Mouse (Mus musculus) cerebellum, adult 11-12 months (tissue): ENCODE data around the gene Cnot1.
A peak's percentile ranks its signal among the peaks of the same experiment; 100 is the strongest.

Experiments
- DNase-seq: peaks from one replicate; pipeline ENCODE4 v3.0.0; 2022

Gene Cnot1

DNA sequence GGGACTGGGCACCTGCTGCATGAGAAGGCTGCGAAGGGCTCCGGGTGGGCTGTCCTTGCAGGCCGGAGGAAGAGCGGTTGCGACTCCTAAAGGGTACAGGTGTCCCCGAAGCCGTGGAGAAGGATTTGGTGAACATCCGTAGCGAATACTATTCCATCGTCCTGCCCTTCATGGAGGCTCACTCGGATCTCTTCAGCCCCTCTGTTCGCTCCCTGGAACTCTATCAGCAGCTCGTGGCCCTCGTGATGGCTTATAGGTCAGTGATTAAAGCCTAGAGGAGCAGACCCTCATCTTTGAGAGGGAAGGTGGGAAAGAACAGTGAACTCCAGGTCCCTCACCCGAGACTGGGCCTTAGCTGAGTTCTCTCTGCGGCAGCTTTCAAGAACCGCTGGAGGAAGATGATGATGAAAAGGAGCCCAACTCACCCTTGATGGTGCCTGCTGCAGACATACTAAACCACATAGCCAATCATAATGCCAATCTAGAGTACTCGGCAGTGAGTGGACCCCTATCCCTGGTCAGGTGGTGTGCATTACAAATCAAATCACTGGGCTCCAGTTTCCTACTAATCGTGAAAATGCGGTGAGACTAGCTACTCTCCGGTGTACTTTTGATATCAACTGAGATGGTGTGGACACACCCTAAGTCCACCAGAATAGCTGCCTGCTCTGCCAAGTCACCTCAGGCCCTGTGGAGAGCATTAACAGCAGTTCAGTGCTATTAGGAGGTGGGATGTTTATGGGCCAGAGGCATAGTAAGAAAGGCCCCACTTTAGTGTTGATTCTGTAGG, 90.5 kb downstream of the Cnot1 start:
- DNase-seq = no peak

DNA sequence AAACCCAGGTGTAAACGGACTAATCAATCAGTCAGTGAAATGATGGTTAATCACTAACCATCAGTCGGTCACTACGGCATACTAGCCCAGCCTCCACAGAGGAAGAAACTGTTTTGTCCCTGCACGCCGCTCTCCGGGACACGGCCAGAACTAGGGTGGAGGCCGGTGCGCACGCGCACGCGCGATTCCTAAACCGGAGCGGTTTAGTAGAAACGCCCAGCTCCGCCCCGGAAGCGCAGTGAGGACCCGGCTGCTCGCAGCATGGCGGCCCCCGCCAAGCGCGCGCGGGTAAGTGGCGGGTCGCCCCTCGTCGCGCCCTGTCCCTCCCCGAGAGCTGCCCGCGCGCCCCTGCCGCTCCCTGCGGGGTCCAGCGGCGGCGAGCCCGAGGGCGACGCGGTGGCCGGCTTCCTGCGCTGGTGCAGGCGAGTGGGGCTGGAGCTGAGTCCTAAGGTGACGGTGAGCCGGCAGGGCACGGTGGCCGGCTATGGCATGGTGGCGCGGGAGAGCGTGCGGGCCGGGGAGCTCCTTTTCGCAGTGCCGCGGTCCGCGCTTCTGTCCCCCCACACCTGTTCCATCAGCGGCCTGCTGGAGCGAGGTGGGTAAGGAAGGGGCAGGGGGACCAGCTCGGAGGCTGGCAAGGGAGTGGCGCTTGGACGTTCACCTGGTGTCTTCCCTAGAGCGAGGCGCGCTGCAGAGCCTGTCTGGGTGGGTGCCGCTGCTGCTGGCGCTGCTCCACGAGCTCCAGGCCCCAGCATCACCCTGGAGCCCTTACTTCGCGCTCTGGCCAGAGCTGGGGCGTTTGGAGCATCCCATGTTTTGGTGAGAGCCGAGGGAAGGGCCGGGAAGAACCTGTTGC, 91.4 kb downstream of the Cnot1 start, which contains the start of gene Setd6:
Setd6 (plus strand) TSS at position 206 of the 856 bp plus-strand sequence.
- DNase-seq = peak; percentile 83

DNA sequence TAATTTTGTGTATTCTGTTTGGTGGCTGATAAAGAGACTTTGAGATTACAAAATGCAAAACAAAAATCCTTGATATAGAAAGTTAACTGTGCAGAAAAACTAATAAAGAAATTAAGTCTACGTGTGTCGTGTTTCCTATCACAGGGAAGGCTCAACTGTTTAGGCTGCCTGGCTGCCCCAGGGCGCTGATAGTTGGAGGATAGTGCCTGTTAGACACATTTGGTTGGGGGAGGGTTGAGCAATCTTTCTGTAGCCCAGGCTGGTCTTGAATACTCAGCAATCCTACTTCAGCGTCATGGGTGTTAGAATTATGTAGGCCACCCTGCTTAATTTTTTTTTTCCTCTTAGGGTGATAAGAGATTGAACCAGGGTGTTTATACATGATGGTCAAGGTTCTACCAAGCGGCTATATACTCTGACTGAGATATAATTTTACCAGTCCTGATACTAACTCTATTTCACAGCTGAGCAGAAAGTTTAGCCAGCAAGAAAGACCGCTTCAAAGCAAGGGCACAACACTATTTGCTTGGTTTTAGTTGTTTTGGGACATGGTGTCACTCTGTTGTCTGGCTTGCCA, 92.3 kb downstream of the Cnot1 start:
- no peak for DNase-seq

DNA sequence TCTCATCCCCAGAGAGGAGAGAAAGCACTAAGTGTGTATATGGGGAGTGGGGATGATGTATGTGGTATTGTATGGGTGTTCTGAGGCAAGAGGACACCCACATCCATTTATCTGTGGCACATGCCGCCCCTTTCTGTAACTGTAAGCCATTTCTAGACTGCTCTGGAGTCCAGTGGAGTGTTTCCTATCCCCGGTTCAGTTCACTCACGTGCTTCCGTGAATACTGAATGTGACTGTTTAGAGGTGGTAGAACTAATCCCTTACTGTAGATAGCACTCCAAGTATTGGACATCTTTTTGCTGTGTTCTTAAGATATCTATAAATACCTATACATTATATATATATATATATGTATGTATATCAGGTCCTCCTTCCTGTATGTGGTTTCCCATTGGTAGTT, 92.9 kb downstream of the Cnot1 start:
- DNase-seq = no peak

DNA sequence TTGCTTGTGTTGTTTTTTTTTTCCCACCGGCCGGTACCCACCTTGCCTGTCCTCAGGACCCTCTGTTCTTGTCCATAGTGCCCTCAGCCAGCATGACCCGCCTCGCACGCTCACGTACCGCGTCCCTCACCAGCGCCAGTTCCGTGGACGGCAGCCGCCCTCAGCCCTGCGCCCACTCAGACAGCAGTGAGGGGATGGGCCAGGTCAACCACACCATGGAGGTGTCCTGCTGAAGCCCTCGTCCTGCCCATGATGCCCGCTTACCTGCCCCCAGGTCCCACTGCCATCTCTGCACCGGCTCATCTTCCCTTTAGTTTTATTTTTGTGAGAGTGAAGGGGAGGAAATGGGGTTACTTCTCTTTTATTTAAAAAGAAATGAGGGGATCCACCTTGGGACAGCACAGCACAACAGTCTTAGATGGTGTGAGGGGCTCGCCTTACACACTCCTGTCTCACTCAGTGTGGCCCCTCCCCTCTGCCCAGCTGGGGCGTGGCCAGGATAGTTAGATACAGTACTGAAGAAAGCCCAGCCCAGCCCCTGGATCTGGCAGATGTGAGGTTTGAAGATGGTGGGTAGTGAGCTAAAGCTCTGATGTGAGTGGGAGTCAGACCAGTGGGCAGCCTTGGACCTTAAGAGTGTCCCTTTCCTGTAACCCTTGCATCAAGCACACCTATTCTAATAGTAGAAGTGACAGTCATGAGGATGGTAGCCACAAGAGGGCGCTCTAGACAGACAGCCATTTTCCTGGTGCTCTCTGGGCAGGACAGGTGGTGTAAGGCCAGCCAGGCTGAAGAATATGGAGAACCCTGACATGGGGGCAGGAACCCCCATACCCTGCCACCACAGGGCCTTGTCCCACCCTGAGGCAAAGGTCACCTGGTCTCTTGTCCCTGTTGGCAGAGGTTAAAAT, 93.9 kb downstream of the Cnot1 start:
- DNase-seq = peak; percentile 74

GRCm38 (mm10) chr8:95712395-95712794, 94.9 kb downstream of the Cnot1 start:
- DNase-seq = no peak

DNA sequence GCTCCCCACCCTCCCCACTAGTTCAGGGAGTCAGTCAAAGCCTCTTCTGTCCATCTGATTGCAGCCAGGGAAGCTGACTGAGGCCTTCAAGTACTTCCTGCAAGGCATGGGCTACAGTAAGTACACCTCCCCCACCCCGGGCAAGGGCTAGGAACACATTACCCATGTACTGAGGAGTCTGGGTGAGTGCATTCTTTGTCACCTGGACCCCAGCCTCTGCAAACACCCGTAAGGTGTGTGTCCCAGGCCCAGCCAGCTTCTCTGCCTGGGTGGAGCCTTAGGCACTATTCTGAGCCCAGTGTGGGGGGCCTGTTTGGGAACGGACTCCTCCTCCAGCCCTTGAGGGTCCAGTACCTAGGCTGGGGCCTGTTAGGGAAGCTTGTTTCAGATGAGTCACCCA, 96.2 kb downstream of the Cnot1 start:
- no peak for DNase-seq

- DNase-seq = no peak
Measured at GRCm38 (mm10) chr8:95709579-95709978, 97.7 kb downstream of the Cnot1 start.

GRCm38 (mm10) chr8:95704538-95704937, 102.7 kb downstream of the Cnot1 start:
- peak; percentile 63 for DNase-seq

DNA sequence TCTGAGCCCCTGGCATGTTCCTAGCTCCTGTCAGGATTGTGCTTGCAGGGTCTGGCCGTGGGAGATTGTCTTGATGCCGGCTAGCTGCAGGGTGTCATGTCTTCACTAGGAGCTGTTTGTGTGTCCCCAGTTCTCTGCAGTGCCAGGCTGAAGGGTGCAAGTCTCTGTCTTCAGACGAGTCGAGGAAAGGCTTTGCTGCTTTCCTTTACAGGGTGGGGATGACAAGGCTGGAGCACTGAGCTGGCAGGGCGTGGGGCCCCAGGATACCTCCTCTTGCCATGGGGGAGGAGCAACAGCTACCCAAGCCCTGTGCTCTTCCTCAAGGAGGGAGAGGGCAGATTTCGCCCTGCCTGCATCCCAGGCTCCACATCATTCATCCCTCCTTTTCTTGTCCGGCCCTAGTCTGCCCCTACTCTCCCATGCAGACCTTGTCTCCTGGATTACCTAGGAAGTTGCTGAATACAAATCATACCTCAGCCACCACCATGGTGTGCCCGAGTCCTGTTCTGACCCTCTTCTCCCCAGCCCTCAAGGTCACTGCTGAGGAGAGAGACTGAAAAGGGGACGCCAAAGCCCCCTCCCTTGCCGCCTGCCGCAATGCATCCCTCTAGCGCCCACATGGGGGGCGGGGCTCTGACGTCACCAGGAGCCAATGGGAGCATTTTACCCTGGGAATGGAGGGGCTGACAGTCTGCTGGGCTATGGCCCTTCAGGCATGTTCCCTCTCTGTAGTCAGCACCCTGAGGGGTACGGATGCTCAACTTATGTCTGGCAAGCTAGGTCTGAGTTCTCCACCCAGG, 103.6 kb downstream of the Cnot1 start:
- peak; percentile 90 for DNase-seq

DNA sequence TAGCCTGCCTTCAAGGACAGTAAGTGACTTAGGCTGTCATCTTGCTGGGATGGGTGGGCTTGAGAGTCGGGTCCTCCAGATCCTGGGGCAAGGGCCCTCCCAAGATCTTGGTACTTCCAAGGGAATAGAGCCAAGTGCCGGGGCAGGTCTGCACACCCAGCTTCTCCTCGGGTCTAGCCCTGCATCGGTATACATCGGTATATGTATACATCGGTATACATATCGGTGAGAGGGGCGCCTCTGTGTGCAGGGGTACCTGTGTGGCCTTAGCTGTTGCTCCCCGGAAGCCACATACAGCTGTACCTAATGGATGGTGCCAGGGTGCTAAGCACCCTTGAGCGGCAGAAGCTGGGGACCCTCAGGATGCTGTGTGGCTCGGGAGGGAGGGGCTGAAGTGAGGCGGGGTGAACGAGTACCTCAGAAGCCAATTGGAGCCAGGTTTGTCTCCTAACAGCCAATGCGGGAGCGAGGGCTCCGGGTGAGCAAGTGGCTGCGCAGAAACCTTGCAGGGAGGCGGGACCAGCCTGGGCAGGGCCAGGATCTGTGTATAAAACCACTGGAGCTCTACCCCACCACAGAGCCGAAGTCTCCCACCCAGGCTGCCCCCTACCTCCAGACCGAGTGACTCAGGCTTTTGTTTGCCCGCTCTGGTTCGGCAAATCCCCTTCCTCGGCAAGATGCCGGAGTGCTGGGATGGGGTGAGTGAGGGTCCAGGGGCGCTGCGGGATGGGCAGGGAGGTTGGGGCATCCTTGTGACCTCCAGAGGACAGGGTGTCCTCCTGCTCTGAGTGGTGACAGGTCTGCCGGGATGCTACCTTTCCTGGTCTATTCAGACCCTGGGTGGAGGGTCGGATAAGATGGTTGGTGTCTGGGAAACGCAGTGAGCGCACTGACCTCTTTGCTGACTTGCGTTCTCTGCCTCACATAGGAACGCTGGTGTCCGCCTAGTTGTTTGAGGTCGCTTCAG, 104.5 kb downstream of the Cnot1 start:
- peak; percentile 95 for DNase-seq

DNA sequence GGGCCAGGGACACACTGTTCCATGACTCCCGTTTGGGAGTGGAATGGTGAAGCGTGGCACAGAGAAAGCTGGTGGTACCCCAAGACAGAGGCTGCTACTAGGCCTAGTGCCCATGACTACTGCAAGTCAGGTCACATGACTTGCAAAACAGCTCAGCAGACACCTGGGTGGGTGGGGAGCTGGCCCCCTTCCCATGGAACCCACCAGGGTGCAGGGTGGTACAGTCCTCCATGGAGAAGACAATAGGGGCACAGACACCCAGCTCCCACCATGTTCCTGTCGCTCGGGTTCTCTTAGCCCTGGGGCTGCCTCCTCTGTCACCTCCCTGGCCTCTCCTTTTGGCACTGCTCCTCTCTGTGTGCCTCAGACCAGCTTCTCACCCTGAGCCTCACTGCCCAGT, 105.5 kb downstream of the Cnot1 start:
- peak; percentile 79 for DNase-seq

DNA sequence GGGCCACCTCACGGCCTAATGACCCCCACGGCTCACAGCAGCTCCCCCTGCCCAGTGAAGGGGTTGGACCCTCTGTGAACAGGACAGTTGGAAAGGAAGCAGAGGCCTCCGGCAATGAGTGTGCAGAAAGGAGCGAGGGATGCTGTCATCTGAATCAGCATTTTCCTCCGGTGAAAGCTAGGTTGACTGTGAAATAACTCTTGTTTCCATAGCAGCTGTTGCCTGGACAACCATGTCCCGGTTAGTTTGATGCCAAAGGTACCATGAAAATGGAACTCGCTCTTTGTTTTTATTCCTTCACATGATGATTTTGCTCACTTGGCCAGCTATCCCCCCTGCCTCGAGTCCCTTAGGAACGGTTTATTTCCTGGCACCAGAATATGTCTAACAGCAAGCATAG, 107.0 kb downstream of the Cnot1 start:
- no peak for DNase-seq

- no peak for DNase-seq
Measured at GRCm38 (mm10) chr8:95698179-95698578, 109.1 kb downstream of the Cnot1 start.

- DNase-seq = peak; percentile 70
Measured at GRCm38 (mm10) chr8:95697128-95697527, 110.1 kb downstream of the Cnot1 start.

DNA sequence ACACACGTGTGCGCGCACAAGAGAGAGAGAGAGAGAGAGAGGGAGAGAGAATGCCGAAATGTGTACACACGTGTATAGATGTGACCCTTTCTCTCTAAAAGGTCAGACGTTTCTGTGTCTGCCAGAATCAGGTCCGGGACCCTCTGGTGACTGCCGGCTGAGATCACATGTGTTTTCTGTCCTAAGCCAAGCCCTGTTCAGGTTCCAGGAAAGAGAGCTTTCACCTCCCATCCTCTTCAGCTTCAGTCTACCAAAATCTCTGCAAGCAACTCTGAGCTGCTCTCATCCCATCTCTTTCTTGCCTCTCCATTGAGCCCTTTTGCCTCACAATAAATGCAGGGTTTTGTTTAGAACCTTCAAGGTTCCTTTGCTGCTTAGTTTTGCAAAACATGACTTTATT, 110.6 kb downstream of the Cnot1 start:
- DNase-seq = no peak

DNA sequence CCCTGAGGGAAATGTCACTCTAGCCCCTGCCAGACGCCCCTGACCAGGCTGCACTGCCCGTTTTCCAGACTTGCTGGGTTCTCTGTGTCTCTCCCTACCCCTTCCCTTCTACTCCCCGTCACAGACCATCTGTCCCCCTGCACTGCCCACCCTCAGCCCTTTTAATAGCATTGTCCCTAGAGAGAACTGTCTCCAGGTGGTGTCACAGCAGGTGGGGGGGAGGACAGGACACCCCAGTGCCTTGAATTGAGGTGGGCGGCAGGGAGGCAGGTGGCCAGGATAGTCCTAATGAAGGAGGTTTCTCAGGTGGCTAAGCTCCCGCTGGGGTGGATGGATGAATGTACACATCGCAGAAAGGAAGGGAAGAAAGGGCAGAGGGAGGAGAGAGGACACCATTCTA, 112.6 kb downstream of the Cnot1 start:
- peak; percentile 32 for DNase-seq

DNA sequence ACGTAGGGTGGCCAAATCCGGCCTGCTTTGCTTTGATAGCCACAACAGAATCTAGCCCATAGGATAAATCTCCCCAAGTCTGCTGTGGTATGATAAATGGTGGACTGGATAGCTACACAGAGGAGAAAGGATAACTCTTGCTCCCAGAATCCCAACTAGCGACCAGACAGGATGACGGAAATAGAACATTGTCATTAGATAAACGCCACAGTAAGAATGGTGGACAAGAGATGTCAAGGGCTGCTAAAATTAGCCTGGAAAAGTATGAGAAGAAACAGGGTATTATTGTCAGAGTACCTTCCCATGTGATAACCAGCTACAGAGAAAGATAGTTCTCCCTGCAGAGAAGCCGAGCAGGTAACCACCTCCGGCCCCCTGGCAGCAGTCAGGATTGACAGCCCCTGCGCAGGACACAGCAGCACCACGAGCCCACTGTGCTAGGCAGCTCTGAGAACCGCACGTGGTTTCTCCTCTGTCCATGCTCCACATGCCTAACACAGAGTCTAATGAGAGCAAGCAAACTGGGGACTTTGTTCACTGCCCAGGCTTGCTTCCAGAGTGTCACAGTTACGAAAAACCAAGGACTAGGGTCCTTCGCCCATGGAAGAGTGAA, 116.2 kb downstream of the Cnot1 start:
- DNase-seq = no peak

DNA sequence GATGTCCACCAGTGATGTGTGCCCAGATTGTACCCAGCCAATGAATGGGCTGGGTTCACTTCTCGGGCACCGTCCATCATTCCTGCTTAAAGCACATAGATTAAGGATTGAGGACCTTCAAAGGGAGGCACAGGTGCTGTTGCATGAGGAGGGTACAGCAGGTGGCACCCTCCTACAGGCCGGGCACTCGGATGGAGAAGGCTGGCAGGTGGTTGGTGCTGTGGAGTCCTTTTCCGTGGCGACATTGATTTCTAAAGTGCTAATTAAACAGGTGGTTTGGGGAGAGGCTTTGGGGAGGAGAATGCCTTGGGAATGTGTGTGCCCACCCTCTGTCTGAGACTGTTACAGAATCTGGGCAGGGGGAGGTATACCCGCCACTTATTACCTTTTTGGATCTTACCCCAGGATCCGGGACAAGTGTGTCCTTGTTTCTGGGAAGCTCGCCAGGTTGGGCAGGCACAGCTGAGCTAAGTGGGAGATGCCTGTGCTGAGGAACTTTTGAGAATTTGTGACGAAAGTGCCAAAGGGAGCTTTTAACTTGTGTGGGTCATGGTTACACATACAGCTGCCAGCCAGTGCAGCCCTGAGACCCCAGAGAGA, 119.1 kb downstream of the Cnot1 start:
- no peak for DNase-seq
